Mouse (Mus musculus) lung, embryonic 16.5 days (tissue): ENCODE measurements at regions not wholly inside any gene's neighbourhood (a gene's known extent, or its start where the extent isn't known, plus 50 kb on each side); places are given as distances from the start of the nearest gene placed in this dataset.

Experiments
- ATAC-seq: fragments of 200-750 bp; cut with Nextera tagmentation; 2 replicates; pipeline ENCODE4 v1.8.0; 2017; ENCODE audit warnings: low read depth, mild to moderate bottlenecking, moderate library complexity
- H3K27ac ChIP-seq: fragments of 300-500 bp; sonication (generic); 2 replicates; pipeline ENCODE4 v1.5.1; 2014; ENCODE audit warnings: mild to moderate bottlenecking, control low read depth, low read length
- H3K27me3 ChIP-seq: fragments of 300-500 bp; sonication (generic); 2 replicates; pipeline ENCODE4 v1.6.1; 2014; ENCODE audit warnings: low read depth, low read length, mixed read lengths; ENCODE audit not compliant: control insufficient read depth, insufficient read depth
- H3K36me3 ChIP-seq: fragments of 300-500 bp; sonication (generic); 2 replicates; pipeline ENCODE4 v1.6.1; 2014; ENCODE audit warnings: low read length; ENCODE audit not compliant: control insufficient read depth, insufficient read depth
- H3K4me1 ChIP-seq: fragments of 300-500 bp; sonication (generic); replicated peaks from 2 replicates; pipeline ENCODE4 v1.6.1; 2014; ENCODE audit warnings: low read length, mixed read lengths; ENCODE audit not compliant: control insufficient read depth, insufficient read depth
- H3K4me2 ChIP-seq: fragments of 300-500 bp; sonication (generic); 2 replicates; pipeline ENCODE4 v1.6.1; 2014; ENCODE audit warnings: low read depth, low read length, control low read depth
- H3K4me3 ChIP-seq: fragments of 300-500 bp; sonication (generic); 2 replicates; pipeline ENCODE4 v1.5.1; 2014; ENCODE audit warnings: mild to moderate bottlenecking, low read length, control low read depth
- H3K9ac ChIP-seq: fragments of 300-500 bp; sonication (generic); 2 replicates; pipeline ENCODE4 v1.6.1; 2014; ENCODE audit warnings: low read length, control low read depth
- H3K9me3 ChIP-seq: fragments of 300-500 bp; sonication (generic); 2 replicates; pipeline ENCODE4 v1.6.1; 2016; ENCODE audit warnings: low read length; ENCODE audit not compliant: control insufficient read depth
- WGBS: fragments of 180-500 bp; shearing (Covaris S2); extraction: QIAGEN DNeasy Blood & Tissue Kit; methylation state at CpG from one replicate; pipeline ENCODE4 v1.1.7; 2014; 5-methylcytosine and 5-hydroxymethylcytosine counted together

GRCm38 (mm10) chr8:128263251-128263947 lies 95.0 kb upstream of the Nrp1 start:
- Histone ChIP-seq H3K9me3 (no peaks in the 10 kb centered on the region), H3K27me3 (no peaks in the 10 kb centered on the region), H3K36me3 (no peaks in the 10 kb centered on the region), H3K4me3 (no peak overlapping the region), H3K4me1 (peaks cover 32% of the 10 kb centered on the region), H3K9ac (no peak overlapping the region), H3K27ac (peak overlapping the region; percentile 60), H3K4me2 (no peak overlapping the region)
- 44% methylated on average over 9 of the region's 9 CpGs for WGBS
- ATAC-seq: peak; percentile 78

- peaks cover 36% of the 10 kb centered on the region for H3K4me1 ChIP-seq
- 30% methylated on average over 4 of the region's 4 CpGs for WGBS
- ATAC-seq: peak; percentile 59
- H3K36me3 ChIP-seq: no peaks in the 10 kb centered on the region
- no peaks in the 10 kb centered on the region for H3K27me3 ChIP-seq
- H3K9me3 ChIP-seq: no peaks in the 10 kb centered on the region
- H3K4me2 ChIP-seq: no peak overlapping the region
- H3K9ac ChIP-seq: no peak overlapping the region
- H3K27ac ChIP-seq: peak overlapping the region; percentile 82
- no peak overlapping the region for H3K4me3 ChIP-seq
Measured at GRCm38 (mm10) chr8:128267261-128267660, 91.1 kb upstream of the Nrp1 start.

GRCm38 (mm10) chr8:128268010-128268409 lies 90.4 kb upstream of the Nrp1 start:
- peaks cover 40% of the 10 kb centered on the region for H3K4me1 ChIP-seq
- H3K36me3 ChIP-seq: no peaks in the 10 kb centered on the region
- H3K27ac ChIP-seq: peak overlapping the region; percentile 82
- WGBS: 26% methylated on average over 3 of the region's 3 CpGs
- no peaks in the 10 kb centered on the region for H3K27me3 ChIP-seq
- no peak overlapping the region for H3K4me3 ChIP-seq
- peak; percentile 18; the same call in 1 of the 2 replicates for ATAC-seq
- peak overlapping the region; percentile 11; the same call in 1 of the 2 replicates for H3K4me2 ChIP-seq
- no peaks in the 10 kb centered on the region for H3K9me3 ChIP-seq
- no peak overlapping the region for H3K9ac ChIP-seq

GRCm38 (mm10) chr8:128269546-128269945 lies 88.9 kb upstream of the Nrp1 start:
- no peak overlapping the region for H3K4me2 ChIP-seq
- H3K4me3 ChIP-seq: no peak overlapping the region
- peaks cover 38% of the 10 kb centered on the region for H3K4me1 ChIP-seq
- no peaks in the 10 kb centered on the region for H3K36me3 ChIP-seq
- no peaks in the 10 kb centered on the region for H3K27me3 ChIP-seq
- WGBS: 88% methylated on average over 1 of the region's 1 CpGs
- no peaks in the 10 kb centered on the region for H3K9me3 ChIP-seq
- no peak for ATAC-seq
- H3K9ac ChIP-seq: no peak overlapping the region
- no peak overlapping the region for H3K27ac ChIP-seq

GRCm38 (mm10) chr8:128272866-128273344 lies 85.5 kb upstream of the Nrp1 start:
- H3K9me3 ChIP-seq: no peaks in the 10 kb centered on the region
- H3K4me2 ChIP-seq: no peak overlapping the region
- peak overlapping the region; percentile 8; the same call in 1 of the 2 replicates for H3K9ac ChIP-seq
- H3K27me3 ChIP-seq: no peaks in the 10 kb centered on the region
- ATAC-seq: peak; percentile 78
- 8% methylated on average over 3 of the region's 3 CpGs for WGBS
- H3K27ac ChIP-seq: peak overlapping the region; percentile 69
- H3K4me1 ChIP-seq: peaks cover 21% of the 10 kb centered on the region
- H3K4me3 ChIP-seq: no peak overlapping the region
- H3K36me3 ChIP-seq: no peaks in the 10 kb centered on the region

GRCm38 (mm10) chr8:128276475-128276874 lies 81.9 kb upstream of the Nrp1 start:
- 81% methylated on average over 1 of the region's 1 CpGs for WGBS

GRCm38 (mm10) chr8:128282802-128283201 lies 75.6 kb upstream of the Nrp1 start:
- Histone ChIP-seq H3K9ac (no peak overlapping the region), H3K27me3 (no peaks in the 10 kb centered on the region), H3K4me1 (no peaks in the 10 kb centered on the region), H3K4me3 (no peak overlapping the region), H3K36me3 (no peaks in the 10 kb centered on the region), H3K4me2 (no peak overlapping the region), H3K9me3 (no peaks in the 10 kb centered on the region), H3K27ac (no peak overlapping the region)
- 72% methylated on average over 3 of the region's 3 CpGs for WGBS
- no peak for ATAC-seq

More at GRCm38 (mm10) chr8:128276475-128276874, 81.9 kb upstream of the Nrp1 start:
- H3K9ac ChIP-seq: no peak overlapping the region
- no peaks in the 10 kb centered on the region for H3K36me3 ChIP-seq
- no peaks in the 10 kb centered on the region for H3K9me3 ChIP-seq
- ATAC-seq: no peak
- H3K27me3 ChIP-seq: no peaks in the 10 kb centered on the region
- no peak overlapping the region for H3K27ac ChIP-seq
- no peak overlapping the region for H3K4me2 ChIP-seq
- no peak overlapping the region for H3K4me3 ChIP-seq
- peaks cover 13% of the 10 kb centered on the region for H3K4me1 ChIP-seq

GRCm38 (mm10) chr8:128283365-128283764 lies 75.0 kb upstream of the Nrp1 start:
- no peaks in the 10 kb centered on the region for H3K36me3 ChIP-seq
- no peaks in the 10 kb centered on the region for H3K27me3 ChIP-seq
- no peaks in the 10 kb centered on the region for H3K4me1 ChIP-seq
- H3K4me3 ChIP-seq: no peak overlapping the region
- no peak for ATAC-seq
- no peak overlapping the region for H3K9ac ChIP-seq
- WGBS: 88% methylated on average over 2 of the region's 2 CpGs
- H3K27ac ChIP-seq: no peak overlapping the region
- H3K4me2 ChIP-seq: no peak overlapping the region
- H3K9me3 ChIP-seq: no peaks in the 10 kb centered on the region

- Histone ChIP-seq H3K4me3 (no peak overlapping the region), H3K36me3 (no peaks in the 10 kb centered on the region), H3K27ac (no peak overlapping the region), H3K9me3 (no peaks in the 10 kb centered on the region), H3K4me2 (no peak overlapping the region), H3K27me3 (no peaks in the 10 kb centered on the region), H3K9ac (no peak overlapping the region), H3K4me1 (no peaks in the 10 kb centered on the region)
- ATAC-seq: no peak
- 45% methylated on average over 3 of the region's 3 CpGs for WGBS
Measured at GRCm38 (mm10) chr8:128284816-128285215, 73.6 kb upstream of the Nrp1 start.
